Mouse (Mus musculus) brown adipose tissue, adult 24 weeks (tissue): ENCODE results near the gene Emid1. TPM values are rescaled to one million over a fixed set of nuclear protein-coding genes. Genes with fewer than 3 reads are reported as not detected.

Source experiments
- H3K27ac ChIP-seq: fragments of 200-500 bp; replicated peaks from 2 replicates; pipeline ENCODE4 v1.5.1; 2012; ENCODE audit warnings: low read depth, mild to moderate bottlenecking, low read length
- H3K4me1 ChIP-seq: fragments of 200-500 bp; 2 replicates; pipeline ENCODE4 v1.6.1; 2012; ENCODE audit warnings: low read length, mixed read lengths; ENCODE audit not compliant: control insufficient read depth, insufficient read depth, insufficient read length
- H3K4me3 ChIP-seq: fragments of 200-500 bp; 2 replicates; pipeline ENCODE4 v1.5.1; 2012; ENCODE audit warnings: low read depth, mild to moderate bottlenecking, low read length, moderate library complexity; ENCODE audit not compliant: insufficient read depth
- polyA plus RNA-seq: library from polyadenylated mRNA; stranded (reverse); fragments of >200 nt; gene quantifications from 2 replicates; pipeline ENCODE4 v1.2.4, GENCODE M21; 2012; ENCODE audit not compliant: missing spikeins, insufficient read depth, insufficient read length

The Emid1 gene
- polyA plus RNA-seq, 1 experiment: not detected

- Histone ChIP-seq H3K4me3 (no peak overlapping the region), H3K27ac (no peak overlapping the region), H3K4me1 (peaks cover 22% of the 10 kb centered on the region)
These were observed 85.0 kb downstream of the Emid1 start for GRCm38 (mm10) chr11:5067063-5067462.

DNA sequence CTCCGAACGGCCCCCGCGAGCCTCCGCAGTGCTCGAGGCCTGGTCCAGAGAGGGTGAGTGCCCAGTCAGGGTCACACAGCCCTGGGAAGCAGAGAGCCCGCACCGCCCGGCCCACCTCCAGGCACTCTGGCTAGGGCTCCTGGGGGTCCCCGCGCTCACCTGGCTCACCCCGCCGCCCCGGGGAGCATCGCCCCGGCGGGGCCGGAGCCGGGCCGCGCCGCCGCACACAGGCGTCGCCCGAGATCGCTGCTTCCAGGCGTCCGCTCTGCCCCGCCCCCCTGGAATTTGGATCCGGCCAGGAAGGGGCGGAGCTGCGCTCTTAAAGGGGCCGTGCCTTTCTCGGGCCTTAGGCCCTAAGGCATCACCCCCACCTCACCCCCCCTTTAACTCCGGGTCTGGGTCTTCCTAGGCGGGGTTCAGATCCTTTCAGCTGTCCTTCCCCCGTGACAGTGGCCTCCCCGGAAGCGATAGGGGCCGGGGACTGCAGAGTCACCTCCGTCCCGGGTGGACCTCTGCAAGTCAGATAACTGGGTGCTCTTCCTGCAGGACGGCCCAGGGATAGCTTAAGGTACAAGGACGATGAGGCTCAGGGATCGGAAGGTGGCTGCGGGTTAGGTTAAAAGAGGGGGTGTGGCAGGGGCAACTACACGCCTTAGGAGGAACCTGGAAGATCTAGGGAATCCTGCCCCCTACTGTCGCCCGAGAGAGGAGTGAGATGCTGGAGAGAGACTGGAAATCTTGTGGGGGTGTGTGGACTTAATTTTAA, 86.8 kb downstream of the Emid1 start, which contains the start of gene Gas2l1:
Gas2l1 (minus strand) TSS at position 272 of the 766 bp plus-strand sequence.
- Histone ChIP-seq H3K4me1 (peaks cover 23% of the 10 kb centered on the region), H3K4me3 (peak within 1 kb of the TSS; percentile 81), H3K27ac (peak within 1 kb of the TSS; percentile 26)

- peak overlapping the region; percentile 81 for H3K4me3 ChIP-seq
- H3K4me1 ChIP-seq: peaks cover 23% of the 10 kb centered on the region
- peak overlapping the region; percentile 26; the same call in 1 of the 2 replicates for H3K27ac ChIP-seq
These were observed 87.6 kb downstream of the Emid1 start for GRCm38 (mm10) chr11:5064282-5065055.

DNA sequence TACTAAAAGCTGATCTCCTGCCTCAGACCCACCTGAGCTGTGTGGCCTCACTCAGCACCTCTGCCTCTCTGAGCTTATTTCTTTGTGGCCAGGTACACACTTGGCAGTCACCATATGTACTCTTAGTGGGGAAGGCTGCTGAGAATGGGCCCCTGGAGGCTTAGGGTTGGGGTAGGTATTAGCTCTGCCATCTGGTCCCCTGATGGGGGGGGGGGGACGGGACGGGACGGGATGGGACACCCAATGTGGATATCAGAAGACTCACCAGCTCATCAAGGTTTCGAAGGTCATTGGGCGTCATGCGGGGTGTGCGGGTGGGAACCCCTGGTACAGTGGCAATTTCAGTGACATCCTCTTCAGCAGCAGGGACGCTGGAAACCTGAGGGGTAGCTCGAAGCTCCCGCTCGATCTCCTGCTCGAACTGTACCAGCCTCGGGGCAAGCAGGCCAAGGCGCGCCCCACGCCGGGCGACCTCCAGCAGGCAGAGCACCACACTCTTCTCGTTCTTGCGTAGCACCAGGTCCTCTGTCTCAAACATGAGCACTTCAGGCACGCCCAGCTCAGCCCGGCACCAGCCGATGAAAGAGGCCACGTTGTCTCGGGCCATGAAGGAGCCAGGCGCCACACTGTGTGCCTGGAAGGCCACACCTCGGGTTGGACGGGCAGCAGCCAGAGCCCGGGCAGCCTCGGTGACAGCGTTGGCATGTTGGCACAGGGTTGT, 88.3 kb downstream of the Emid1 start:
- Histone ChIP-seq H3K4me1 (peaks cover 26% of the 10 kb centered on the region), H3K4me3 (peak overlapping the region; percentile 81), H3K27ac (no peak overlapping the region)

DNA sequence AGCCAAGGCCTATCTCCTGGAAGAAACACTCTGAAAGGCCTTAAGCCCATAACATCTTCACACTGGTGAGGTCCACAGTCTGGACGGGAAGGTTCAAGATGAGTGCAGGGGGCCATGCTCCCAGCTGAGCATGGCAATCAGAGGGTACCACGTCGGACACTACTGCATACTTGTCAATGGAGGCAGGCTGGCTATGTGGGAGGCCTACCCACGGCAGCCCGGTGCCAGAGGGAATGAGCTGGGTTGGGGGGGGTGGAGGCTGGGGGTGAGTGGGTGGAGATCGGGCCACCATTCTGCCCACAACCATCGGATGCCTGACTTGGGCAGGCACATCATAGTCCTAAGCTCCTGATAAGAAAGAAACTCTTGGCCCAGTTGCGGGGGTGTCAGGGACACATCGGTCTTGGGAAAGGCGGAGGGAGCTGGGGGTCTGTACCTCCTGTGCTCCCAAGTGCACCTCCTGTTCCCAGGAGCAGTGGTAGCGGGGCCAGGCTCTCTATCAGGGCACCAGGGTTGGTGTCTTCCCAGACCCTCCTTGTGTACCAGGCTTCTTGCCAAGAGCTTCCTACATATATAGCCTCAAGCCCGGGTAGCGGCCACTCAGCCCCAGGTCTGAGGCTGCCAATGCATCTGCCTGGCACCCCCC, 89.1 kb downstream of the Emid1 start:
- peak overlapping the region; percentile 41 for H3K4me3 ChIP-seq
- no peak overlapping the region for H3K27ac ChIP-seq
- H3K4me1 ChIP-seq: peaks cover 28% of the 10 kb centered on the region

DNA sequence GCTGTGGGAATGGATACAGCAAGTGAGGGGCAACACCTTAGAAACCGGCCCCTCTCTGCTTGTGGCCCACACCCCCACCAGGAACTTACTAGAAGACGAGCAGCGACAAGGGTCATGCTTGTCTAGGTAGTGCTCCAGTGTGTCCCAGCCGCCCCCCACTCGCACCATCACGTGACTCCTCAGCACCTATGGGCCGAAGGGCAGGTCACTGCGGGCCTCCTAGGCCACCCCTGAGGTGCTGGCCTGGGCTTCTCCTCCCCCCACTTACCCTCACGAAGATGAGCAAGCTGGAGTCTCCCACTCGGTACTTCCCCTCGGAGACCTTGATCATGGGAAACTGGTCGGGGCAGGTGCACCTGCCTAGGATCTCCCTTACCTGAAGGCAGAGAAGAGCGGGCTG, 89.7 kb downstream of the Emid1 start:
- H3K4me3 ChIP-seq: peak overlapping the region; percentile 41
- peaks cover 28% of the 10 kb centered on the region for H3K4me1 ChIP-seq
- H3K27ac ChIP-seq: no peak overlapping the region

- Histone ChIP-seq H3K4me3 (peak overlapping the region; percentile 41), H3K4me1 (peaks cover 28% of the 10 kb centered on the region), H3K27ac (no peak overlapping the region)
These were observed 90.5 kb downstream of the Emid1 start for GRCm38 (mm10) chr11:5061413-5062139.

- Histone ChIP-seq H3K4me3 (no peak overlapping the region), H3K4me1 (peaks cover 28% of the 10 kb centered on the region), H3K27ac (no peak overlapping the region)
These were observed 91.2 kb downstream of the Emid1 start for GRCm38 (mm10) chr11:5060756-5061412.

DNA sequence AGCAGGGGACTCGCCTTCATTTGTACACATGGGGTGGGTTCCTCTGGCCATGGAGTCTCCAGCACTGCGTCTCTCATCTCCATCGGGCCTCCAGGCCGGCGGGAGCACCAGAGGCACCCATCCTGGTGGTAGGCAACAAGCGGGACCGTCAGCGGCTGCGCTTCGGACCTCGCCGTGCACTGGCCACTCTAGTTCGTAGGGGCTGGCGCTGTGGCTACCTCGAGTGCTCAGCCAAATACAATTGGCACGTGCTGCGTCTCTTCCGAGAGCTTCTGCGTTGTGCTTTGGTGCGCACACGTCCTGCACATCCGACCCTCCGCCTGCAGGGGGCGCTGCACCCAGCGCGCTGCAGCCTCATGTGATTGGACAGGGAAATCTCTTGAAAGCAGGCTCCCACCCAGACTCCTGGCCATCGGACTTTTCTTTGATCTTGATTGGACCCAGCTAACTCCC, 92.3 kb downstream of the Emid1 start:
- Histone ChIP-seq H3K4me3 (no peak overlapping the region), H3K4me1 (peaks cover 28% of the 10 kb centered on the region), H3K27ac (no peak overlapping the region)

GRCm38 (mm10) chr11:5059230-5059629, 92.8 kb downstream of the Emid1 start:
- no peak overlapping the region for H3K4me3 ChIP-seq
- peaks cover 25% of the 10 kb centered on the region for H3K4me1 ChIP-seq

DNA sequence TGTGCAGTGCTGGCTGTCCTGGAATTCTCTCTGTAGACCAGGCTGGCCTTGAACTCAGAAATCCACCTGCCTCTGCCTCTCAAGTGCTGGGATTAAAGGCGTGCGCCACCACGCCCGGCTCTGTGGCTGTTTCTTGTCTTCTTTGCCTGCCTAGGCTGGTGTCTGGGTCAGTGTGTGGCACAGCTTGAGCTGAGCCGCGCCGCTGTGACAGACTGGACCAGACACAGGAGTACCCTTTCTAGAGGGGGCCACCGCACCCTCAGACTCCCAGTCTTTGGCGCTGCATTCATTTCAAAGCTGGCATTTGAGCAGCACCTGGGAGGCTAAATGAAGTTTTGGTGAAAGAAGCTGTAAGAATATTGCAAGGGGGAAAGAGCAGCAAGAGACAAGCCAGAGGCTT, 93.3 kb downstream of the Emid1 start:
- Histone ChIP-seq H3K4me1 (peaks cover 21% of the 10 kb centered on the region), H3K4me3 (no peak overlapping the region), H3K27ac (no peak overlapping the region)

More at GRCm38 (mm10) chr11:5059230-5059629, 92.8 kb downstream of the Emid1 start:
- no peak overlapping the region for H3K27ac ChIP-seq

GRCm38 (mm10) chr11:5057856-5058641, 94.0 kb downstream of the Emid1 start, which contains the start of gene Rasl10a:
Rasl10a (plus strand) TSS chr11:5058128.
- Histone ChIP-seq H3K4me1 (peaks cover 15% of the 10 kb centered on the region), H3K27ac (no peak within 1 kb of the TSS), H3K4me3 (peak within 1 kb of the TSS; percentile 57)

DNA sequence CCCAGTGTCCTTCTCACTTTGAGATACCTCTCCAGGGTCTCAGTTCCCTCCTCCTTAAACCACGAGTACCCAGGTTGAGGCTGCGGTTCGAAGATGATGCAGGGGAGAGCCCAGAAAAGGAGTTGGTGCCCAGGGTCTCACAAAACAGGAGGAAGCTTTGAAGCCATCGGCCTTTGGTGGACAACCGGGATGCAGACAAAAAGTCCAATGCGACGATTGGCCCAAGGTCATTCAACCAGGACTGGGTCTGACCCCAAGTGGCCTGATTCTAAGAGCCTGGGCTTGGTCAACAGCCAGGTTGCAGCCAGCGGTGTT, 94.6 kb downstream of the Emid1 start:
- Histone ChIP-seq H3K27ac (no peak overlapping the region), H3K4me1 (peaks cover 10% of the 10 kb centered on the region), H3K4me3 (peak overlapping the region; percentile 57)
